Mouse (Mus musculus) heart, adult 9 months (tissue): ENCODE results near the gene Cym.

Source experiments
- DNase-seq, 2 experiments: peaks; one replicate each; pipeline ENCODE4 v3.0.0; 2022; ENCODE audit warnings: low spot score in 2 of 2

Cym gene

GRCm38 (mm10) chr3:107162741-107163140 lies 58.8 kb downstream of the Cym start:
- no peak for DNase-seq
